Mouse (Mus musculus) urinary bladder, adult 2 months (tissue): ENCODE measurements around the gene Nanp. TPM values are rescaled to one million over a fixed set of nuclear protein-coding genes. Genes with fewer than 3 reads are reported as not detected.

Experiments
- DNase-seq: peaks from one replicate; pipeline ENCODE4 v3.0.0; 2022; ENCODE audit warnings: low spot score
- polyA plus RNA-seq: library from polyadenylated mRNA; depleted of rRNA; stranded (reverse); fragments of >200 nt; gene quantifications from 2 replicates; pipeline ENCODE4 v1.2.3, GENCODE M21; 2012; rRNA removed

Nanp gene
- polyA plus RNA-seq, result 11.5 and 15.2 TPM in 2 replicates

DNA sequence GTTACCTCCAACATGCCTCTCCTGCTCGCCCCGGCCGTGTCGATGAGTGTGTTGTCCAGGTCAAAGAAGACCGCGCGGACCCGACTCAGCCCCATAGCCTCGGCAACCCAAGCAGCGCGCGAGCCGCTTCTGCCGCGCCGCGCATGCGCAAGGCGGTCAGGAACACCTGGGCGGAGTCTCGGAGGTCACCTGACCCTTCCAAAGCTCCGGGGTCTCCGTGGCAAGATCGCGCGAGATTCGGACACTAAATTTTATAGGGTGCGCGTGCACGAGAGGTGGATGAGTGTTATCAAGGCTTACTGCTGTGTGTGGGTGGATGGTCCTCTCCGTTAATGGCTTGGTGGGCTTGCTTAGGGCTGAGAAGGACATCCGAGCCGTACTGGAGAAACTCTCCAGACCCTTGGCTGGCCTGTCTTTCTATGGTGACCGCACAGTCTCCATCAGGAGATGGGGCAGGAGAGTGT, at the start of gene Nanp, which contains the start of gene Ninl:
Gene Nanp, minus strand, starts transcription at position 167 of the 464 bp plus-strand sequence.
Gene Ninl, minus strand, starts transcription at position 151 of the 464 bp plus-strand sequence.
- DNase-seq, result peak; percentile 87

DNA sequence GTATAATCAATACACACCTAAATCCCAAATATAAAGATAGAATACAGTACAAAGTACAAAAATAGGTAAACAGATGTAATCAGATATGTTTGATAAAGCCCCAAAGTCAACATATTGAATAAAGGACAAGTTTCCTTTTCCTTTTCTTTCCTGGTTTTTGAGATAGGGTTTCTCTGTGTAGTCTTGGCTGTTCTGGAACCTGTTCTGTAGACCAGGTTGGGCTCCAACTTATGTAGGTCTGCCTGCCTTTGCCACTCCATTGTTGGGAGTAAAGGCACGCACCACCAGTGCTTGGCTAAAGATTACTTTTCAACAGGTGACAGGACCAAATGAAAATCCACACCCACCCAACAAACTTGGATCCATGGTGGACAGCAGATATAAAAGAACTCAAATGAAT, 17.4 kb upstream of the Nanp start:
- DNase-seq, result no peak

DNA sequence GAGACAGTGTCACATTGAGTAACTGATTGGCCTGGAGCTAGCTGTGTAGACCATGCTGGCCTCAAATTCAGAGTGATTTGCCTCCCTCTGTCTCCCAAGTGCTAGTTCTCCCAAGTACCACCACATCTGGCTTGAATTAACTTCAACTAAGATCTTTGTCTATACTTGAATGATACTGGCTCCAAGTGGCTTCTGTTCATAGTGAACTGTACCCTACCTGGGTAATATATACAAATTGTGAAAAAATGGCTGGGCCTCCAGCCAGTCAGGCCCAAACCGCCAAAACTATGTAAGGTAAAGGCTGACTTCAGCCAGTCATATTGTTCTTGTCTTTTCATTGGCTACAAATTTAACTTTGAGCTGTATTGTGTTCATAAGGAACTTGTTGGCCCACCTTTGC, 1.2 kb upstream of the Nanp start:
- no peak for DNase-seq

DNA sequence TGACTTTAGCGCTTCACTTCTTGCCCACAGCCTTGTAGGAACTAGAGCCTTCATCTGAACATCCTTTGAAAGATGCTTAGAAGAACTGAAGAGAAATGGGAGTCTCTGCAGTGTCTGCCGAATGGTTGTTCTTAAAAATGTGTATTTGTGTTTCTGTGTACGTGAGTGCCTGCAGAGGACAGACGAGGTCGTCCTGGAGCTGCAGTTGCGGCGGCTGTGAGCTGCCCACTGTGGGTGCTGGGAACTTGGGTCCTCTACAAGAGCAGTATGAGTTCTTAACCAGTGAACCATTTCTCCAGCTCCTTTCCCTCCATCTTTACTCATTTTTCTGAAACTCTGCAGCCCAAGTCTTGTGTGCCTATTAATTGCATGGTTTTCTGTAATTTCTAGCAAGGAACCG, 528 bp upstream of the Nanp start:
- no peak for DNase-seq

DNA sequence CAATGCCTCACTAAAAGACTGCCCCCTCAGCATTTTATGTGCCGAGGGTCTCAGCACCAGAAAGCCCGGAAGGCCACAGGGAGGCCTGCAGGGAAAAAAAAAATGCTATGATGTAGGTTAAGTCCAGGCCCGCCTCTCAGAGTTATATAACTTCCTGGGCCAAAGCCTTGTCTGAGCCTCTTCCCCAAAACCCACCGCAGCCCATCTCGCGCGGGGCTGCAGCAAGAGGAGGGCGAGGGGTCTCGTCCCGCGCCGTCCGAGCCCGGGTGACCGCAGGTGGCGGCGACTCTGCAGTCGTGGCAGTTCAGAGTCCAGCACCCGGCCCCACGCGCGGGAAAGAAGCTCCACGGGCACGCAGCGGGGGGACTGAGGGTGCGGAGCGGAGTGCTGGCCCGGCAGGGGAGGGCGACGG, 381 bp downstream of the Nanp start:
- no peak for DNase-seq

DNA sequence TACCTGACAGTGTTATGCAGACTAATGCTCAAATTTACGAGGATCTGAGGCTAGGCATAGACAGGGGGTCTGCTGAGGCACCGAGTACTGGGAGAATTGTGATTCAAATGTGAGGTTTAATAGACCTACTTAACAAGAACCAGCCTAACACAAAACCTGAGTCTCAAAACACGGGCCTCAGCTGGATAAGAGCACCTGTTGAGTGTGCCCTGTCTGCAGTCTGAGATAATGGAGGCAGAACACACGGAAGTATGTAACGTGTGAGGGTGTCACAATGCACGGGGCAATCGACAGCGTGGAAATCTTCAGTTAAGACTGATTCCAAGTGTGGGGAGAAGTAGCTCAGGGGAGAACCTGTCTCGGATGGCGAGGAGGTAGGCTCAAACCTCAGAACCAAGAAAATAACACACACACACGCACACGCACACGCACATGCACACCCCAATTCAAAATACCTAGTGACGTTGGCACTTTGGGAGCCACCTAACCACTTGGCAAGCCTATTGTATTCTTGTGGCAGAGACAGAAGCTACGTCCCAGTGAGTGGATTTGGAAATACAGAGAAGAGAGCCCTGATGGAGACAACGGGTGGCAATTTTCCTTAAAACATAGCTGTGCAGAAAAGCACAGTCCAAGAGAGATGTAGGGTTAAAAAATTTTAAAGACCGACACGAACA, 1.2 kb downstream of the Nanp start:
- no peak for DNase-seq

DNA sequence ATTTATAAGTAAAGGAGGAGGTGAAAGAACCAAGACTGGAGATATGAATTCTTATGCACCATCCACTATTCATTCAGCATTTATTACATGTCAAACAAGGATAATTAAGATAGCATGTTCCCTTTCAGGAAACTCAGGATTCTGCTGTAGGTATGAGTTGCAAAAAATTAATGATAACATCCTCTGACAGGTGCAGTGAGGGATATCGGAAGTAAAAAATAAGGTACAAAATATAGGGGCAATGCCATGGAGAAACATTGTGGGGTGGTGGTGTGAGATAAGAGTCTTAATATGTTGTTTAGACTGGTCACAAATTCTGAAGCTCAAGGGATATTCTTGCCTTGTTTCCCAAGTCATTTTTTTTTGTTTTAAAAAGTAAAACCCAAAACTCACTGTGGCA, 1.9 kb downstream of the Nanp start:
- DNase-seq, result no peak

DNA sequence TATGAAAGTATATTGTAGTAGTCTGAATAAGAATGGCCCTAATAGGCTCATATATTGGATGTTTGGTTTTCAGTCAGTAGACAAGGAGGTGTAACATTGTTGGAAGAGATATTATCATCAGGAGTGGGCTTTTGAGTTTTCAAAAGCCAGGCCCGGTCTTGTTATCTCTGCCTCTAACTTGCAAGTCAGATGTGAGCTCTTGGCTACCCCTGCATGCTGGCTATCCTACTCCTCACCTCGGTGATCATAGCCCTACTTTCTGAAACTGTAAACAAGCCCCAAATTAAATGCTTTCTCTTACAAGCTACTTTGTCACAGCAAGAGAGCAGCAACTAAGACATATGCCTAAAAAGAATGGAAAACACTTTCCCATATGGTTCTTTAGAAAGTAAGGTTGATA, 2.5 kb downstream of the Nanp start:
- DNase-seq, result no peak

DNA sequence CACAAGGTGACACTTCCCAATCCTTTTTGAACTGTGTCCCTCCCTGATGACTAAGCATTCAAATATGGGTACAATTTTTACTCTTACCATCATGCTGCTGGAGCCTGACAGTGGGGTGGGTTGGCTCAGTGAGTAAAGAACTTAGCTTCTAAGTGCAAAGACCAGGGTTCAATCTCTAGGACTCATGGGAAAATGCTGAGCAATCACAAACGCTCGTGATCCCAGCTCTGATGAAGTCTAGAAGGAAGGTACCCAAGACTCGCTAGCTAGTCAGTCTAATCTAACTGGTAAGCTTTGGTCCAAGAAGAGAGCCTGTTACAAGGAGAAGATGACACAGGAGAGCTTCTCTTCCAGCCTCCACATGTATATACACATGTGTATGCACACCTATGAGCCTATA, 4.8 kb downstream of the Nanp start:
- DNase-seq, result no peak

DNA sequence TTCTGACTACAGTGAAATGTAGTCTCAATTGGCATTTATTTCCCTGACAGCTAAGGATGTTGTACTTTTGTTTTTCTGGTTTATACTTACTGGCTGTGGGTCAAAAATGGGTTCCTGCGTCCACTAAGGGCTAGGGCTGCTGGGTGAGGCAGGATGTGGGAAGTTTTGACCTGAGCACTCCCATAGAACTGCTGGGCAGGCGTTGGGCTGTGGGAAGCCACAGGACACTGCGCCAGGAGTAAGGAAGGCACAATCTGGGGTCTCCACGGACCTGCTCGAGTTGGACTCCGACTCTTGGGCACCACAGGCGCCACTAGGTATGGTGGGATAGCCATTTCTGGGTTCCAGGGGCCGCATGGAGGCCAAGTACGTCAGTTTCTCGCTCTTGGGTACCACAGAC, 18.0 kb downstream of the Nanp start:
- DNase-seq, result no peak

DNA sequence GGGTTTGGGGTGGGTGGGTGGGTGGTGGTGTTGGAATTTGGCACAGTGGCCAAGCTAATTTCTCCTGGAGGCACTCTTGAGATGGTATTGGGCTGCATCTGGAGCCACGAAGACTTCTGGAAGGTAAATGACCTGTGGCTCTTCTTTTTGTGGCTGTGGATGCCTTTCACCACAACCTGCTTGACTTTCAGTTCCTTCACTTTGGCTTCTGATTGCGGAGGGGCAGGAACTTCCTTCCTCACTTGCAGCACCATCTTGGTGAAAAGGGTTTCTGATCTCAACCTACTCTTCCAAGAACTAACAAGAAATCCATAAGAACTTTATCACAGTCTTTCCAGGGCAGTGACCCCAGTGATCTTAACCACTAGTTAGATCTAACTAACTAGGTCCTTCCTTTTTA, 23.9 kb downstream of the Nanp start:
- DNase-seq, result no peak

DNA sequence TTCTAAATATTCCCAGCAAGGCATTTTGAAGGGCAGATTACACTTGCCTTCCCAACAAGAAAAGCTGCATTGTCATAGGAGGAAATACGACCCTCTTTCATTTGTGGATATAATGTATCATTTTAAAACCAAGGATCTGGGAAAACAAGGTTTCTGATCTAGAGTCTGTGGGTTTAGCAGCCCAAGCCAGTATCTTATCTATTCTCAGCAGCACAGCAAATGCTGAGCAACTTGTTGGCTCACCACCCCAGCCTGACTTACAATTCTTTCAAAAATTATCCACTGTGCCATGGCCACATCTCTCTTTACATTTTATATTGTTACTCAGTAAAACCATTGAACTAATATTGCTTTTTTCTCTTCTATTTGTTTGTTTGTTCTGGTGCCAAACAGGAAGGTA, 27.9 kb downstream of the Nanp start:
- no peak for DNase-seq

DNA sequence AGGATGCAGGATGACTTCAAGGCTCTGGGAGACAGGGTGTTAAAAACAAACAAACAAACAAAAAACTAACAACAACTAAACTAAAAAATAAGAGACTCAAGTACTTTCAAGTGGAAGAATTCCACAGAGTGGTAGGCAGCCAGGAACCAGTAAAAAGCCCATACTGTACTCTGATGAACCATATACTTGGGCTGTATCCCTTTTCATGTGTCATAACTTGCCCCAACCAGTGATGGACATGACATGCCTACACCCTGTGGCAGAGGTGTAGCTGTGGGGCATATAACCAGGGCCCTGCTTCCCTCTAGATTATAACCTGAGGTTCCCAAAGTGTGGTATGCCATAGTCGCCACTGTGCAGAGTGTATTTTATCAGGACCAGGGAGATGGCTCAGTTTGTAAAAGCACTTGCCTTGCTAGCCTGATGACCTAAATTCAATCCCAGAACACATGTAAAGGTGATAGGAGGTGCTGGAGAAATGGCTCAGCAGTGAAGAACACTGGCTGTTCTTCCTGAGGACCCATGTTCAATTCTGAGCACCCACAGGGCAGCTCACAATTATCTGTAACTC, 29.6 kb downstream of the Nanp start:
- no peak for DNase-seq

DNA sequence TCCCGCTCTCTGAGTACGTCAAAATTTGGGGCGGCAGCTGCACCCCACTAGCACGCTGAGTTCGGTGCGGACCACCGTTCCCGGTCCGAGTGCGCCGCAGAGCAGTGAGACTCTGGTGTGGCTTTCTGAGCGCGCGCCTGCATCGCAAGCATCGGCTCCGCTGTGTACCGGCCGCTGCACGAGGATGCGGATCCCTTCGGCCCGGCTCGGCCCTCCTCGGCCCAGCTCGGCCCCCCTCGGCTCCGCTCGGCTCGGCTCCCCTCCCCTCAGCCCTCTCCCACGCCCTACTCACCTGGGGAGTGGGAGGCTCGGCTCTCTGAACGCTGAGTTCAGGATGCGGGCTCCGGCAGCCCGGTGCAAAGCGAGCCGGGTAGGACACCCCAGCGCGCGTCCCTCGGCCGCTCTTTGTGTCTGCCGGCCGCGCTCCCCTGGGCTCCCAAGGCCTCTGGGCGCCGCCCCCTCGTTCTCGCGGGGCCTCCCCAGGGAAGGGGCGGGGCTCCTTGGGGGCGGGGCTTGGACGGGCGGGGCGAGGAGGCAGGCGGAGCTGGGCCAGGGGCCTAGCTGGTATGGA, 30.2 kb downstream of the Nanp start:
- peak; percentile 69 for DNase-seq

DNA sequence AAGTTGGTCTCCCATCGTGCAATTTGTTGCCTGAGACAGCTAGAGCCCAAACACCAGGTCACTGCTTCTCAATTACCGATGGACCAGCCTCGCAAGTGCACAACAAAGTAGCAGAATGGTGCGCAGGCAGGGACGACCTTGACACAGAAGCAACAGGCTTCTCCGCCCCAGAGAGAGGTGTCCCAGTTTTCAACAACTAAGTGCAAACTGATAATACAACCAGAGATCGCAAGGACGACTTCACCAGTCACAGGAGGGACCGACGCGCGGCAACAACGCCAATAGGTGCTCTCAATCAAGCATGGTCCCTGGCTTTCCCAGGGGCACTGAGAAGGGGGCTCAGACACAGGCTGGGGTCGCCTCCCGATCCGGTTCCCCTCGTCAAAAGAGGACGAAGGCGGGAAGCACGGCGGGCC, 30.7 kb downstream of the Nanp start:
- DNase-seq, result no peak

DNA sequence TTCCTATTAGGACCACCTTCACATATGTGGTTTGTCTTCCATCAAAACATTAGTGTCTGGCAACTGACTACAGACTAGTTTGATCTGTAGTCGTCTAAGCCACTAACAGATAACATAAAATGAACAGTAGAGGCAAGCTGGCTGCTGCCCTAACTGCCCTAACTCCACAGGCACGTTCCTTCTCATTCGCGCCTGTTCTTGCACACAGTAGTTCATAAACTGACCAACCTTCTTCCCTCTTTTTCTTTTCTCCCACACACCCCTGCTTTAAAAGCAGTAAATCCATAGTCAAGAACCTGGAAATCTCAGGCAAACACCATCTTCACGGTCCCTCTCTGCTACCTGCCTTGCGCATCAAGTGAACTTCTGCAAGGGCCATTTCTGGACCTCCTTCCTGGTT, 31.2 kb downstream of the Nanp start:
- no peak for DNase-seq

DNA sequence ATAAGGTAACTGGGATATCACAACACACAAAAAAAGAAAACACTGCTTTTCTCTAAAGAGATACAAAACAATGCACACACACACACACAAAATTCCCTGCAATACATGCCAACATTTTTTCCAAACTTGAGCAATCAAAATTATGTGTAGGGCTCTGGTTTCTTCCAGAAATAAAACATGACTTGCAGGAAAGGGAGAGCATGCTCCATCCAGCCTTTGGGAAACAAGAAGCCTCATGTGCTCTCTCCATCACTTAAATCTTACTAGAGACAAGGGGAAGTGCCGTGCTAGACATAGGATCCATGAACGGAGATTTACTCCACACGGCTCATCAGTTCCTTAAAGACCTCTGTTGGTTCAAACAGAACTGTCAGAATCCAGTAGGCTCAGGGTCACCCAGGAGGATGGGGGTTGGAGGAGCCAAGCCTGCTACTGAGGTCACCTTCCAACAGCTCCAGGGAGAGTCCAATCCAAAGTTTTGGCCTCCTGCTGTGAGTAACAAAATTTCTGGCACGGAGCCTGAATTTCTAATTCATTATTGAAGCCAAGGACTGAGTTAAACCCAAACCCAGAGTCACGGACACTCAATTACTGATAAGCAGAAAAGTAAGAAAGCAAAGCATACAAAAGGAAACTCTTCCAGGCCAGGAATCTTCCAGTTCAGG, 32.8 kb downstream of the Nanp start:
- no peak for DNase-seq

DNA sequence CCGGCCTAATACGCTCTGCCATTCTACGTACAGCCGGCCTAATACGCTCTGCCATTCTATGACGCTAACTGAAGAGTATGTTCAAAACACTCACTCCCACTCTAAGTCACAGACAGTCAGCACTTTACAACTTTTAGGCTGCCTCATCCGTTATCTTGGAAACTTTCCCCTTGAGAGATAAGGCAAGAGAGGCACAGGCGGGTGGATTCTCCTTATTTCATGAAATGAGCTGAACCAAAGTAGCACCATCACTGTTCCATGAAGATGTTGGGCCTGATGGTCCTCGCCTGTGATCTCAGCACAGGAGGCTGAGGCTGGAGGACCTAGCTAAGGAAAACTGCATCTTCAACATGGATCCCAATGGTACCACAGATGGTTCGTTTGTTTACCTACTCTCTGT, 34.8 kb downstream of the Nanp start:
- no peak for DNase-seq

DNA sequence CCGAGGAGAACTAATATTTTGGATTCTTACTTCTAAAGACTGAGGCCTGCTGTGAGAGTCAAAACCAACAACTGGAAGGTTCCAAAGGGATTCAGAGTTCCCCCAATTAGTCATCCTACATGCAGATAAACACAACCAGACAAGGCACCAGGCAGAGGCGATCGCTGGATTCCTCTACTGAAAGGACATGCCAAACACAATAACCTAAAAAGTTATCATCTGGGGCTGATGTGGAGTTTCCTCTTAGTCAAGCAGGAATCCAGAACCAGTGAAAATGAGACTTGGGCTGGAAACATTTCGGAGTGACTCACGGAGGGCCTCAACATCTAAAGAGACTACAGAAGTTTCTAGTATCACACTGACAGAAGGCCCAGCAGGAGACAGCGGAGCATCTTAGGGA, 35.4 kb downstream of the Nanp start:
- no peak for DNase-seq

DNA sequence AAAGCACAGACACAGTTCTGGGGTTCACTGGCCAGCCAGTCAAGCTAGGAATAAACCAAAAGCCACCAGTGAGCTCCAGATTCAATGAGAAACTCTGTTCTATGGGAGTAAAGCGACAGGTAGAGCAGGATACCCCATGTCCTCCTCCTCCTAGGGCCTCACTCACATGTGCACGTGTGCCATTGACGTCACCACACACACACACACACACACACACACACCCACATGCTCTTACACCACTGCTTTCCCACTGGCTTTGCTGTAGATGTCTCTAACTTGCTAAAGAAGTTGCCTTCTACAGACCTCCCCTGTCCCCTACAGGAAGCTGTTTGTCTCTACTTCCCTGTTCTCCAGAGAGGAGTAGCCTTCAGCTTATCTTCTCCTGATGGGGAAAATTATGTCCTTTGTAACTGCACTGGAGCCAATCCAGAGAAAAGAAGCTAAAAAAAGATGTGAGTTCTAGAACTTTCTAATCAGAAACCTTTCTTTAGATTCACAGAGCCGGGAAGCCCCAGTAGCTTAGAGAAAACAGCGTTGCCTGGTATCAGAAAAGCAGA, 37.5 kb downstream of the Nanp start:
- no peak for DNase-seq

DNA sequence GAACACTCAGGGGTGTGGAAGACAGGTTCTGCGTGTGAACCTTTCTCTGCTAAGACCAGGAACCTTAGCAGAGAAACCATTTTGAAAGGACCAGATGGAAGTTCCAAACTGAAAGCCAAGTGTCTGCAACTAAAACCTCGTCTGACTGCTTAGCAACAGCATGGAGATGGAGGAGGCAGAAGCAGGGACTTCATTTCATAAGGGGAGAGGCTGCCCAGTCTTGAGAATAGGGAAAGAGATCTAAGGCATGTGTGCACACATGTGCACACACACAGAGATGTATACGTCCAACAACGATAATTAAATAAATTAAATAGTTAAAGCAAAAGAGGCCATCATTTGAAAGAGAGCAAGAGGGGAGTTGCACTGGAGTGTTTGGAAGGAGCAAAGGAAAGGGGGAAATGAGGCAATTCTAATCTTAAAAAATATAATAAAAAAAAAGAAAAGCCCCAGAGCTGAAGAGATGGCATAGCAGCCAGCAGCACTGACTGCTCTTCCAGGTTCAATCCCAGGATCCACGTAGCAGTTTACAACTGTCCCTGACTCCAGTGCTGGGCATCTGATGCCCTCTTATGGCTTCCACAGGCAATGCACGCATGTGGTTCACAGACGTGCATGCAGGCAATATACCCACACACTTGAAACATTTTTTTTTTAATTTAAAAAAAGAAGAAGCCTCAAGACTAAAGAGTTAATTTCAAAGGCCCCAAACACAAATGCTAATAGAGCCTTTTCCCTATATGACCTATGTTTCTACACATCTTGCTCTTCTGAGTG, 38.6 kb downstream of the Nanp start:
- DNase-seq, result no peak

DNA sequence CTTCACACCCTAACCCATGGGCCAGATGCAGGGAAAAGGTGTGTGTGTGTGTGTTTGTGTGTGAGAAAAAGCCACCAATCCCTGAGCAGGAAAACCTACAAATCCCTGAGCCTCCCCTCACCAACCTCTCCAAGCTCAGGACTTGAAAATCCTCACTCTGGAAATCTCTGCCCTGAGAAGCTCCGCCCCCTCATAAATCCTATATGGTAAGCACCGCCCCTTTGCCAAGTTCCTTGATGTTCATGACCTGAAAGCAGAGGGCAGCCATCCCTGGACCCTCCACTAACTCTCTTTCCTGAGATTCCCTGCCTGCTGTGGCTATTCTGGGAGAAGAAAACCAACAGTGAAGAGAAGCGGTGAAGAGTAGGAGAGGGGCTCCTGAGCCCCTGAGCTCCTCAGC, 40.2 kb downstream of the Nanp start:
- no peak for DNase-seq
